Mouse (Mus musculus) heart, embryonic 11.5 days (tissue): ENCODE measurements around the gene Sun2. TPM values are rescaled to one million over a fixed set of nuclear protein-coding genes. Genes with fewer than 3 reads are reported as not detected.
A peak's percentile ranks its signal among the peaks of the same experiment; 100 is the strongest.

ENCODE experiments used
- ATAC-seq: fragments of 200-750 bp; cut with Nextera tagmentation; replicated peaks from 2 replicates; pipeline ENCODE4 v1.8.0; 2017; ENCODE audit warnings: moderate library complexity; ENCODE audit not compliant: insufficient number of reproducible peaks, low FRiP score, low TSS enrichment
- H3K27ac ChIP-seq: fragments of 300-500 bp; sonication (generic); 2 replicates; pipeline ENCODE4 v1.5.1; 2014; ENCODE audit warnings: mild to moderate bottlenecking, low read depth, low read length
- H3K27me3 ChIP-seq: fragments of 300-500 bp; sonication (generic); 2 replicates; pipeline ENCODE4 v1.6.1; 2014; ENCODE audit warnings: mild to moderate bottlenecking, low read length, mixed read lengths; ENCODE audit not compliant: control insufficient read depth, insufficient read depth
- H3K36me3 ChIP-seq: fragments of 300-500 bp; sonication (generic); 2 replicates; pipeline ENCODE4 v1.6.1; 2014; ENCODE audit warnings: mild to moderate bottlenecking, low read length, moderate library complexity, mixed read lengths; ENCODE audit not compliant: control insufficient read depth, insufficient read depth
- H3K4me1 ChIP-seq: fragments of 300-500 bp; sonication (generic); 2 replicates; pipeline ENCODE4 v1.6.1; 2014; ENCODE audit warnings: low read length; ENCODE audit not compliant: control insufficient read depth, insufficient read depth
- H3K4me2 ChIP-seq: fragments of 300-500 bp; sonication (generic); 2 replicates; pipeline ENCODE4 v1.6.1; 2014; ENCODE audit warnings: mild to moderate bottlenecking, moderate library complexity
- H3K4me3 ChIP-seq: fragments of 300-500 bp; sonication (generic); 2 replicates; pipeline ENCODE4 v1.5.1; 2014; ENCODE audit warnings: low read depth, low read length
- H3K9ac ChIP-seq: fragments of 300-500 bp; sonication (generic); 2 replicates; pipeline ENCODE4 v1.6.1; 2014; ENCODE audit warnings: mild to moderate bottlenecking, low read depth, low read length, moderate library complexity
- H3K9me3 ChIP-seq: fragments of 300-500 bp; sonication (generic); replicated peaks from 2 replicates; pipeline ENCODE4 v1.6.1; 2016; ENCODE audit warnings: low read length; ENCODE audit not compliant: control insufficient read depth
- WGBS: fragments of 180-500 bp; shearing (Covaris S2); extraction: QIAGEN DNeasy Blood & Tissue Kit; methylation state at CpG from one replicate; pipeline ENCODE4 v1.1.7; 2014; ENCODE audit not compliant: insufficient replicate concordance; 5-methylcytosine and 5-hydroxymethylcytosine counted together
- polyA plus RNA-seq: library from polyadenylated mRNA; unstranded; fragments of >200 nt; fragmentation: Nextera tagmentation; extraction: Ambion mirVana; gene quantifications from 2 replicates; pipeline ENCODE4 v1.2.1, GENCODE M21; 2014

Sun2 gene
- polyA plus RNA-seq, 1 experiment from 2014 or later: 4.9 TPM

DNA sequence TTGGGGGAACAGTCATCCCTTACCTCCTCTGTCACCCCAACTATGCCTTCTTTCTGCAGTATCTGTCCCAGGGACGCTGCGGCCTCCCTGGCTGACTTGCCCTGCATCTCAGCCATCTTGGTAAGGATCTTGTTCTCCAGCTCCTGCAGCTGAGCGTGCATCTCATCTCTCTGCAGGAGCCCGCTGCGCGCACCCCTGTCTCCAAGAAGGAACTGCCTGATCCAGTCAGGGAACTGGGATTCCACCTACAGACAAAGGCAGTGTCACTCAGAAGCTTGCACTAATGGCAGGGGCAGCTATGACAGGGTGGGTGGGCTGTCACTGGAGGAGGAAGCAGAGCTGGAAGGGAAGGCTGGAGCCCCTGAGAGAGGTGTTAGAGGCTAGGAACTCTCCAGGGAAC is 14.5 kb downstream of the Sun2 start:
- 89% methylated on average over 6 of the region's 6 CpGs for WGBS
- H3K4me1 ChIP-seq: no peaks in the 10 kb centered on the region
- H3K27ac ChIP-seq: no peak overlapping the region
- no peaks in the 10 kb centered on the region for H3K27me3 ChIP-seq
- H3K36me3 ChIP-seq: peaks cover 33% of the 10 kb centered on the region
- H3K4me3 ChIP-seq: no peak overlapping the region
- H3K9me3 ChIP-seq: no peaks in the 10 kb centered on the region
- ATAC-seq: no peak
- no peak overlapping the region for H3K9ac ChIP-seq
- no peak overlapping the region for H3K4me2 ChIP-seq

DNA sequence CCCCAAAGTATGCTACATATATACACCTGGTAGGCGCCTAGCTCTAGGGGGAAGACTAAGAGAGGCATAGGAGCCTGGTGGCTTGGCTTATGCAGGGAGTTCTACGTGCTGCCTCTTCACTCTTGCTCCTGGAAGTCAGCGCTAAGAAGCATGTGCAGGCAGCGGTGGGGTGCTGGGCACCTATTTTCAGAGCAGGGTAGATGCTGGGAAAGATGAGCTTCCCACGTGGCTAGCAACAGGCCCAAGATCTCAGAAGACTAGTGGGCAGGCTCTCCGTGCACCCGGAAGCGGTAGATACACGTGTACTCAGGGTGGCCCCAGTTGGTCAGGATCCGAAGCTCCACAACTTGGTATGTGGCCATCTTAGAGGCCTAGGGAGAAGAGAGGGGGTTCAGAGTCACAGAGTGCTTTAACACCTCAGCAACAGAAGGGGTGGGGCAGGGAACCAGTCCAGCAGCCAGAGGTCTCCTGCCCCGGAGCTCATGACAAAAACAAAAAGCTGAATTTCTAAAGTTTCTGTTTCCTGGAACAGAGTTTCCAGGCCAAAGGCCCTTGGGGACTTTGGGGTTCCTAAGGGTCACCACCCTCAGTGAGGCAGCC is 17.0 kb downstream of the Sun2 start:
- no peaks in the 10 kb centered on the region for H3K9me3 ChIP-seq
- no peak for ATAC-seq
- H3K4me3 ChIP-seq: no peak overlapping the region
- H3K27ac ChIP-seq: no peak overlapping the region
- H3K4me2 ChIP-seq: no peak overlapping the region
- H3K27me3 ChIP-seq: no peaks in the 10 kb centered on the region
- 89% methylated on average over 11 of the region's 11 CpGs for WGBS
- peaks cover 33% of the 10 kb centered on the region for H3K36me3 ChIP-seq
- no peaks in the 10 kb centered on the region for H3K4me1 ChIP-seq
- no peak overlapping the region for H3K9ac ChIP-seq

DNA sequence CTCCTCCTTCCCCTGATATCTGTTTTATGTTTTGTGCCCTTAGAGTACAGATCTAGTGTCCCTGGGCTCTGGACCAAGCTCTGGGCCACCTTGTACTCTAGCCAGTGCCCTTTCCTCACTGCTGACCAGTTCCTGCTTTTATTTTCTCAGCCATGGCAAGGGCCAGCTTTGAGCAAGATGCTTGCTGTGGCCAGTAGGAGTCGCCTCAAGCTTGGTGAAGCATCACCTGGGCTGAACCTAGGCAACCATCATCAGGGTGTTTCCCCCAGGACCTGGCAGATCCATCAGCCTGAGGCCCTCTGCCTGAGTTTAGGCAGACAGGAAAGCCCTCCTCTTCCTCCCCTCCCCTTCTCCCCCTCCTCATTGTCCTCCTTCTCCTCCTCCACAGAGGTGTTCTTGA is 18.9 kb downstream of the Sun2 start:
- ATAC-seq: peak; percentile 46; the same call in 1 of the 2 replicates
- H3K27ac ChIP-seq: no peak overlapping the region
- no peaks in the 10 kb centered on the region for H3K27me3 ChIP-seq
- peaks cover 22% of the 10 kb centered on the region for H3K36me3 ChIP-seq
- no peaks in the 10 kb centered on the region for H3K4me1 ChIP-seq
- WGBS: 41% methylated on average over 1 of the region's 1 CpGs
- no peak overlapping the region for H3K4me2 ChIP-seq
- no peak overlapping the region for H3K4me3 ChIP-seq
- no peaks in the 10 kb centered on the region for H3K9me3 ChIP-seq
- no peak overlapping the region for H3K9ac ChIP-seq

DNA sequence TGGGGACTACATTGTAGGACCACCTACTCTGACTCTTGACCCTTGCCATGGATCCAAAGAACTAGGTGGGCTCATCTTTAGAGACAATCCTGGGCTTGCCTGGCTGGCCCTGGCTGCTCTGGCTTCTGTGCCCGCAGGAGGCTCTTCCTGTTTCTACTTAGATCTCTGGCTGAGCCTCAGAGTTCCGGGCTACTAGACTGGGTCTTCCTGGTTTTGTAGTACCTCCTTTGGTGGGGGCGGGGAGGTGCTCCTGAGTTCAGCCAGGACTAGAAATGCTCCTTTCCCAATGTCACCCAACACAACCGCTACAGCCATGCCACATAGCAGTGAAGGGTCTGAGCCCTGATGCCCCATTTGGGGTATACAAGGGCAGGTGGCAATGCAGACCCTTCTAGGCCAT is 21.5 kb downstream of the Sun2 start:
- no peaks in the 10 kb centered on the region for H3K4me1 ChIP-seq
- ATAC-seq: no peak
- no peaks in the 10 kb centered on the region for H3K9me3 ChIP-seq
- no peak overlapping the region for H3K27ac ChIP-seq
- H3K9ac ChIP-seq: no peak overlapping the region
- H3K4me3 ChIP-seq: no peak overlapping the region
- H3K4me2 ChIP-seq: no peak overlapping the region
- WGBS: 79% methylated on average over 4 of the region's 4 CpGs
- H3K36me3 ChIP-seq: peaks cover 27% of the 10 kb centered on the region
- H3K27me3 ChIP-seq: no peaks in the 10 kb centered on the region

DNA sequence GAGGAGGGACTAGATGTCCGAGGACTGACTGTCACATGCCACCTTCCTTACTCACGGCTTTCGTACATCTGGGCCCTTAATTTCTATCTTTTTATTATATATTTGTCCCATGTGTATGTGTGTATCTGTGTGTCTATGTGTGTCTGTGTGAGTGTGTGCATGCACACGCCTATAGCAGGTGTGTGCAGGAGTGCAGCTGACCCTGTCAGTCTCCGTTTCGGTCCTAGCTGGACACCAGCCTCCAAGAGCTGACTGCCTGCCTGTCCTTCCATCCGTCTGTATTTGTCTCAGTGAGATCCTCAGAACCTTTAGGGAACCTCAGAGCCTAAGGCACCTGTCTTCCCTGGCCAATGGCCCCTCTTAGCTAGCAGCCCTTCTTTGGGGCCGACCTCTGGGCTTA is 22.1 kb downstream of the Sun2 start:
- no peak overlapping the region for H3K4me2 ChIP-seq
- H3K4me3 ChIP-seq: no peak overlapping the region
- H3K36me3 ChIP-seq: peaks cover 29% of the 10 kb centered on the region
- no peaks in the 10 kb centered on the region for H3K4me1 ChIP-seq
- H3K9me3 ChIP-seq: no peaks in the 10 kb centered on the region
- no peaks in the 10 kb centered on the region for H3K27me3 ChIP-seq
- 94% methylated on average over 8 of the region's 8 CpGs for WGBS
- no peak overlapping the region for H3K27ac ChIP-seq
- no peak for ATAC-seq
- H3K9ac ChIP-seq: no peak overlapping the region

DNA sequence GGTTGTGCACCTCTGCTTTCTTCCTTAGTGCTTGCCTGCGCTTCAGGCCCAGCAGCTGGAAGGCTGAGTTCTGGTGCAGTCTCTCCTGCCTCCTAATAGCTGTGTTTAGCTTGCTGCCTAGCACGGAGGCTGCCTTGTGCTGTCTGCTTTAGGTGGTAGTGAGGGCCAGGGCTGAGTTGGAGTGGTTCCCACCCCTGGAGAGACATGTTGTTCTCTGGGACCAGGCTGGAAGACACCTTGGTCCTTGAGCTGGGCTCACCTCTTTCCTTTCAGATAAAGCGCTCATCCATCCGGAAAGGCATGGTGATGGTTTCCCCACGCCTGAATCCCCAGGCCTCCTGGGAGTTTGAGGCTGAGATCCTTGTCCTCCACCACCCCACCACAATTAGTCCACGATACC is 25.6 kb downstream of the Sun2 start:
- Histone ChIP-seq H3K27me3 (no peaks in the 10 kb centered on the region), H3K27ac (no peak overlapping the region), H3K4me1 (no peaks in the 10 kb centered on the region), H3K9me3 (no peaks in the 10 kb centered on the region), H3K9ac (no peak overlapping the region), H3K4me3 (no peak overlapping the region), H3K36me3 (peaks cover 44% of the 10 kb centered on the region), H3K4me2 (no peak overlapping the region)
- WGBS: 90% methylated on average over 6 of the region's 6 CpGs
- no peak for ATAC-seq

DNA sequence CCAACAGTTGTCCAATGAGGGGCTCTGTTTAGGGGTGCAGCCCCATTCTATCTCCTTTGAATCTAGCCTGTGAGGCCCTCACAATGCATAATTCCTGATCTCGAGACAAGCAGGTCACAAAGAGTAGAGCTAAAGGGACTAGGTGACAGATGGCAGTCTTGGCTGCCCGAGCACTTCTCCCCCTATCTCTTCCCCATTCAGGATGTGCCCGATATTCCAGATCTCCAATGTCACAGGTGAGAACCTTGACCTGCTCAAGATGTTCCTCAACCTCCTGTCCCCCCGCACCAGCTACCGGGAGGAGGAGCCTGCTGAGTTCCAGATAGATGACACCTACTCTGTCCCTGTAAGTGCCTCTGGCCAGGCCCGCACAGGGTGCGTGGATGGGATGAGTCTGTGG is 26.7 kb downstream of the Sun2 start:
- H3K9me3 ChIP-seq: no peaks in the 10 kb centered on the region
- H3K4me3 ChIP-seq: no peak overlapping the region
- no peaks in the 10 kb centered on the region for H3K4me1 ChIP-seq
- no peaks in the 10 kb centered on the region for H3K27me3 ChIP-seq
- no peak overlapping the region for H3K27ac ChIP-seq
- H3K4me2 ChIP-seq: no peak overlapping the region
- H3K36me3 ChIP-seq: peaks cover 47% of the 10 kb centered on the region
- WGBS: 91% methylated on average over 7 of the region's 7 CpGs
- no peak for ATAC-seq
- H3K9ac ChIP-seq: no peak overlapping the region

DNA sequence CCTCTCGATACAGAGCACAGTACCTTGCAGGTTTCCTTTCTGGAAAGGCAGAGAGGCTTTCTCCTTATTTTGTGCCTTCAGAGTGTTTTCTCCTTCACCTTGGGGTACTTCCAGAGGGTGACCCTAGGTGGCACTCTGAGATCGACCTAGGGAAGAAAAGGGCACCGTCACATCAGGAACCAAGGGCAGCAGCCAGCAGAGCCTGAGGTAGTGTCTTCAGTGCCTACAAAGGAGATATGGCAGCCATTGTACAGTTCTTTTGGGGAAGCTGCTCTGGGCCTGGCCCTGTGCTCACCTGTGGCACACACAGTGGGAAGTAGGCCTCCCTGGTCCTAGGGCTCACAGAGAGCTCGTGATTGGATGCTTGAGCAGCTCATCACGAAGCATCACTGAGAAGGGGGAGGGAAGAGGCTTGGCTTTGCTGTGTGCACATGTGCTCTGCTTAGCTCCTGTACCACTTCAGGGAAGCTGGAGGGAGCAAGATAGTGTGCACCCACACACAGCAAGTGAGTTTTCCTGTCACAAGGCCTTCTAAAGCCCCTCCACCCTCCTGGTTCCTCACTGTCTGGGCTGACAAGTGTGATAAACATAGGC is 34.0 kb downstream of the Sun2 start:
- H3K4me1 ChIP-seq: no peaks in the 10 kb centered on the region
- no peaks in the 10 kb centered on the region for H3K9me3 ChIP-seq
- no peak for ATAC-seq
- H3K4me2 ChIP-seq: no peak overlapping the region
- H3K27ac ChIP-seq: no peak overlapping the region
- H3K4me3 ChIP-seq: no peak overlapping the region
- H3K27me3 ChIP-seq: no peaks in the 10 kb centered on the region
- H3K36me3 ChIP-seq: peaks cover 22% of the 10 kb centered on the region
- H3K9ac ChIP-seq: no peak overlapping the region
- 87% methylated on average over 5 of the region's 5 CpGs for WGBS

DNA sequence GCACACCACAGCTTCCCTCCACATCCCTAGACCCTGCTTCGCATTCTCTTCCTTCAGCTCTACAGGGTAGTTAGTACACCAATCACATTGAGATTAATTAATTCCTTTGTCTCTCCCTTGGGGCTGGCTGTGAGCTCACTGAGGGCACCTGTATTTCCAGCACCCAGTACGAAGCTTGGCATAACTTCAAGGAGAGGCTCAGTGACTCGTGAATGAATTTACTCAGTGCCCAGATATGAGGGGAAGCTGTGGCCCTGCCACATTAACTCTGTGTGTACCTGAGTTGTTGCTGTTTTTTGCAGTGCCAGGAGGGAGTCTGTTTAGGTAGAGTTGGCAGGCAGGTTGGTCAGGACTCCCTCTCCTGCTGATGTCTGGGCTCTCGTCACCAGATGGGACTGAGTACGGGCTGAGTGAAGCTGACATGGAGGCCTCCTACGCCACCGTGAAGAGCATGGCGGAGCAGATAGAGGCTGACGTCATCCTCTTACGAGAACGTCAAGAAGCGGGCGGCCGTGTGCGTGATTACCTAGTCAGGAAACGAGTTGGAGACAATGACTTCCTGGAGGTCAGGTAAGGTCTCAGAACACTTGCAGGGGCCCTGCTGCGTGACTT is 35.6 kb downstream of the Sun2 start:
- H3K9me3 ChIP-seq: no peaks in the 10 kb centered on the region
- H3K27ac ChIP-seq: no peak overlapping the region
- peaks cover 10% of the 10 kb centered on the region for H3K36me3 ChIP-seq
- H3K27me3 ChIP-seq: no peaks in the 10 kb centered on the region
- H3K4me3 ChIP-seq: no peak overlapping the region
- WGBS: 82% methylated on average over 17 of the region's 17 CpGs
- H3K4me2 ChIP-seq: no peak overlapping the region
- no peaks in the 10 kb centered on the region for H3K4me1 ChIP-seq
- no peak for ATAC-seq
- no peak overlapping the region for H3K9ac ChIP-seq
